ENCODE assay signal across 8 mouse cellular contexts in genomic region chr13:41002001-41002400, GRCm38 (mm10). TPM values are rescaled to one million over a fixed set of nuclear protein-coding genes. Genes with fewer than 3 reads are reported as not detected.
DNase-seq lines count a peak whose midpoint lies in the region; ATAC-seq and TF ChIP-seq lines count a peak whose summit lies in the region.
"Had no signal": no experiment of that assay in that cellular context is flagged by ENCODE, and none has a peak within 500 bp of the region (broad histone marks: within the 10 kb centered on the region; RNA-seq: fewer than 3 reads in every experiment).

No protein-coding gene starts in this region.

- no peak for TF ChIP-seq EP300 in liver, embryonic 14.5 days (IDR thresholded peaks at IDR 0.05; ENCODE audit: low read depth)

- no peak overlapping the region for H3K27ac ChIP-seq in forebrain, embryonic 16.5 days (ENCODE audit: low read length)
- H3K27ac ChIP-seq in liver, embryonic 14.5 days: peak overlapping the region; percentile 27; the same call in 1 of the 2 replicates

- no peaks in the 10 kb centered on the region for H3K9me3 ChIP-seq in forebrain, embryonic 16.5 days (ENCODE audit: control insufficient read depth, low read length)
- H3K9me3 ChIP-seq in liver, embryonic 14.5 days (ENCODE audit: control insufficient read depth, low read length): no peaks in the 10 kb centered on the region

- H3K4me1 ChIP-seq in forebrain, embryonic 16.5 days (replicated peaks; ENCODE audit: control insufficient read depth, insufficient read depth, low read length): peaks cover 11% of the 10 kb centered on the region
- peaks cover 14 to 15% of the 10 kb centered on the region in 2 experiments for H3K4me1 ChIP-seq in liver, embryonic 14.5 days (replicated peaks; ENCODE audit: control insufficient read depth in 2 of 2, insufficient read depth in 2 of 2, low read length in 1 of 2)

- WGBS in forebrain, embryonic 16.5 days: 90% methylated on average over 5 of the region's 5 CpGs
- WGBS in liver, embryonic 14.5 days (ENCODE audit: insufficient replicate concordance): 48% methylated on average over 5 of the region's 5 CpGs

- no peaks in the 10 kb centered on the region for H3K27me3 ChIP-seq in forebrain, embryonic 16.5 days (replicated peaks; ENCODE audit: control insufficient read depth, insufficient read depth, low read length)
- H3K27me3 ChIP-seq in liver, embryonic 14.5 days (ENCODE audit: control insufficient read depth, insufficient read depth, low read length): no peaks in the 10 kb centered on the region

- H3K9ac ChIP-seq in forebrain, embryonic 16.5 days (replicated peaks; ENCODE audit: low read depth, low read length): no peak overlapping the region
- H3K9ac ChIP-seq in liver, embryonic 14.5 days (replicated peaks): peak overlapping the region; percentile 44

- H3K36me3 ChIP-seq in forebrain, embryonic 16.5 days (ENCODE audit: control insufficient read depth, insufficient read depth): peaks cover 5% of the 10 kb centered on the region
- H3K36me3 ChIP-seq in liver, embryonic 14.5 days (replicated peaks; ENCODE audit: control insufficient read depth, insufficient read depth, low read depth): peaks cover 26% of the 10 kb centered on the region

- H3K4me3 ChIP-seq in forebrain, embryonic 16.5 days (replicated peaks; ENCODE audit: low read length): 0 out of 2 replicates have a peak overlapping the region, but pooled peaks have one; percentile 14
- H3K4me3 ChIP-seq in liver, embryonic 14.5 days (ENCODE audit: insufficient read depth in 1 of 2, low read depth in 2 of 2, low read length in 2 of 2): peak overlapping the region; percentile 87 to 96

- TF ChIP-seq CTCF in liver, embryonic 14.5 days (IDR thresholded peaks at IDR 0.05; ENCODE audit: low read depth): no peak

- peak overlapping the region; percentile 32; the same call in 1 of the 2 replicates for H3K4me2 ChIP-seq in forebrain, embryonic 16.5 days (ENCODE audit: low read length)
- H3K4me2 ChIP-seq in liver, embryonic 14.5 days (ENCODE audit: low read depth): peak overlapping the region; percentile 98

- ATAC-seq in forebrain, embryonic 16.5 days: no peak
- ATAC-seq in liver, embryonic 14.5 days (ENCODE audit: insufficient read depth): no peak; the same call in 1 of the 2 replicates
- no peak for ATAC-seq in CD4-positive, CD25-positive, alpha-beta regulatory T cell, adult 4 months

- DNase-seq in 3T3-L1 (ENCODE audit: low read depth, low spot score) (peak; percentile 15), 416B (ENCODE audit: low read depth) (peak; percentile 62)
- peak in 1 of 3 experiments; percentile 35 for DNase-seq in liver, embryonic 14.5 days (ENCODE audit: low read depth in 3 of 3, low spot score in 3 of 3)
- no peak for DNase-seq in retina, embryonic 14.5 days (ENCODE audit: low spot score)
- no peak for DNase-seq in gastrocnemius, postnatal 10 days
- DNase-seq: kidney, adult 18-20 months had no signal

RNA-seq across cellular contexts. Expression of gene Pak1ip1, which starts 1.2 kb away (rescaled TPM):
- polyA plus RNA-seq in forebrain, embryonic 16.5 days (2015; fragmentation: Nextera tagmentation; extraction: Ambion mirVana): 71.7 and 81.0 TPM in 2 replicates
- polyA plus RNA-seq in liver, embryonic 14.5 days (2012; rRNA removed): 32.5 and 51.0 TPM in 2 replicates
- 60.0 and 65.4 TPM in 2 replicates for polyA plus RNA-seq in liver, embryonic 14.5 days (2014; fragmentation: Nextera tagmentation; extraction: Ambion mirVana)
- 100 to 1,000 TPM in 1 of 2 experiments, 10 to 100 TPM in 1; 87.1 to 102 TPM for polyA plus RNA-seq in CD4-positive, CD25-positive, alpha-beta regulatory T cell, adult 4 months (2017; shearing (Covaris generic))
- 10 to 100 TPM; 28.7 to 29.0 TPM for total RNA-seq in gastrocnemius, postnatal 10 days (2021)

RNA-seq across cellular contexts. Expression of gene Tmem14c, which starts 14.1 kb away (rescaled TPM):
- polyA plus RNA-seq in forebrain, embryonic 16.5 days (2015; fragmentation: Nextera tagmentation; extraction: Ambion mirVana): 109 and 113 TPM in 2 replicates
- 335 and 364 TPM in 2 replicates for polyA plus RNA-seq in liver, embryonic 14.5 days (2012; rRNA removed)
- polyA plus RNA-seq in liver, embryonic 14.5 days (2014; fragmentation: Nextera tagmentation; extraction: Ambion mirVana): 866 and 947 TPM in 2 replicates
- 100 to 1,000 TPM; 129 to 131 TPM for polyA plus RNA-seq in CD4-positive, CD25-positive, alpha-beta regulatory T cell, adult 4 months (2017; shearing (Covaris generic))
- 10 to 100 TPM; 65.9 to 79.8 TPM for total RNA-seq in gastrocnemius, postnatal 10 days (2021)

Comparison
In these comparisons a context has a peak if more than half of its experiments do, and no peak if none do; other contexts are left out.
1. DNase-seq: peak in 3T3-L1 (single experiment) and 416B (single experiment); none in retina, embryonic 14.5 days (single experiment) and gastrocnemius, postnatal 10 days (single experiment).